Mouse (Mus musculus) liver, adult 2 months (tissue): ENCODE data around the gene Olfr987.

Source experiments
- CTCF ChIP-seq: fragments of 200-500 bp; IDR thresholded peaks from 2 replicates; pipeline ENCODE4 v1.5.1; 2011; ENCODE audit warnings: low read depth, low read length, control low read depth
- POLR2A ChIP-seq: fragments of 200-500 bp; IDR thresholded peaks from 2 replicates; pipeline ENCODE4 v1.6.1; 2011; ENCODE audit warnings: low read length, control low read depth; ENCODE audit not compliant: insufficient read depth; ENCODE audit errors: extremely low read depth

DNA sequence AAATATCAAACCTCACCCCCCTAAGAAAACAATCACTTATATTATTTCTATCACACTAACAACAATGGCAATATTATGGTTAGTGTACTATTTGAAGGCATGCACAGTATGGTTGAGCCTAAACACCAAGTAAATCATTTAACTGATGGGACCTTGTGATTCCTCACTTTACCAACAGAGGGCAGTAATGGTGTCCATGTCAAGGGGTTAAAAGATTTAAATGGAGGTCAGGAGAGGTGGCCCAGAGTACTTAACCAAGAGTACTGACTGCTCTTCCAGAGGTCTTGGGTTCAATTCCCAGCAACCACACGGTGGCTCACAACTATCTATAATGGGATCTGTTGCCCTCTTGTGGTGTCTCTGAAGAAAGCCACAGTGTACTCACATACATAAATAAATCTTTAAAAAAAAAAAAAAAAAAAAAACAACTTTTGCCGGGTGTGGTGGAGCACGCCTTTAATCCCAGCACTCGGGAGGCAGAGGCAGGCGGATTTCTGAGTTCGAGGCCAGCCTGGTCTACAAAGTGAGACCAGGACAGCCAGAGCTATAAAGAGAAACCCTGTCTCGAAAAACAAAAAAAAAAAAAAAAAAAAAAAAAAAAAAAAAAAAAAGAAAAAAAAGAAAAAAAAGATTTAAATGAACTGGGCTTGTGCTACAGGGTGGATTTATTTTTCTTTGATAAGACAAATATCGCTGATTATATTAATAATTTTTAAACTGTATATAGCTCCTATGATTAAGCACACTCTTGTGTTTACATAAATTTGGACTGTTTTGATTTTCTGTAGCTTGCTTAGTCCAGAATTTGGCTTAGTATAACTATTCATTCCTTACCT is 55.3 kb downstream of the Olfr987 start:
- TF ChIP-seq CTCF = peak; percentile 32; the same call in 1 of the 2 replicates
- no peak for TF ChIP-seq POLR2A
